Mouse (Mus musculus): ENCODE measurements around the gene Usp47. TPM values are rescaled to one million over a fixed set of nuclear protein-coding genes. Genes with fewer than 3 reads are reported as not detected.

Usp47 gene
- polyA plus RNA-seq, 1 experiment from 2014 or later, result 79.4 TPM

GRCm38 (mm10) chr7:112147979-112148378, 124.7 kb downstream of the Usp47 start:
- H3K27me3 ChIP-seq, result no peaks in the 10 kb centered on the region
- no peak overlapping the region for H3K4me3 ChIP-seq
- no peak overlapping the region for H3K4me2 ChIP-seq
- 80% methylated on average over 2 of the region's 2 CpGs for WGBS
- ATAC-seq (ENCODE audit: low FRiP score), result no peak
- peaks cover 15% of the 10 kb centered on the region for H3K4me1 ChIP-seq (replicated peaks)
- H3K27ac ChIP-seq, result no peak overlapping the region
- no peaks in the 10 kb centered on the region for H3K36me3 ChIP-seq
- H3K9me3 ChIP-seq, result no peaks in the 10 kb centered on the region
- H3K9ac ChIP-seq, result no peak overlapping the region

GRCm38 (mm10) chr7:112149113-112149512, 125.8 kb downstream of the Usp47 start:
- Histone ChIP-seq H3K4me3 (no peak overlapping the region), H3K27me3 (no peaks in the 10 kb centered on the region), H3K27ac (no peak overlapping the region), H3K9ac (no peak overlapping the region), H3K9me3 (no peaks in the 10 kb centered on the region), H3K36me3 (no peaks in the 10 kb centered on the region), H3K4me1 (replicated peaks) (peaks cover 4% of the 10 kb centered on the region), H3K4me2 (no peak overlapping the region)
- WGBS, result 92% methylated on average over 10 of the region's 10 CpGs
- ATAC-seq (ENCODE audit: low FRiP score), result no peak

- no peaks in the 10 kb centered on the region for H3K36me3 ChIP-seq
- no peak overlapping the region for H3K9ac ChIP-seq
- H3K4me3 ChIP-seq, result no peak overlapping the region
- no peaks in the 10 kb centered on the region for H3K9me3 ChIP-seq
- H3K27ac ChIP-seq, result no peak overlapping the region
- H3K27me3 ChIP-seq, result peaks cover 21% of the 10 kb centered on the region; the same call in 1 of the 2 replicates
- no peak for ATAC-seq (ENCODE audit: low FRiP score)
- WGBS, result 82% methylated on average over 4 of the region's 4 CpGs
- peaks cover 30% of the 10 kb centered on the region for H3K4me1 ChIP-seq (replicated peaks)
- H3K4me2 ChIP-seq, result no peak overlapping the region
These were observed 131.1 kb downstream of the Usp47 start for GRCm38 (mm10) chr7:112154445-112154844.

- H3K27ac ChIP-seq, result no peak overlapping the region
- no peak overlapping the region for H3K4me2 ChIP-seq
- 52% methylated on average over 1 of the region's 1 CpGs for WGBS
- no peaks in the 10 kb centered on the region for H3K9me3 ChIP-seq
- H3K4me3 ChIP-seq, result no peak overlapping the region
- no peaks in the 10 kb centered on the region for H3K36me3 ChIP-seq
- H3K9ac ChIP-seq, result no peak overlapping the region
- H3K4me1 ChIP-seq (replicated peaks), result peaks cover 30% of the 10 kb centered on the region
- ATAC-seq (ENCODE audit: low FRiP score), result no peak
- peaks cover 25% of the 10 kb centered on the region; the same call in 1 of the 2 replicates for H3K27me3 ChIP-seq
These were observed 131.9 kb downstream of the Usp47 start for GRCm38 (mm10) chr7:112155194-112155593.

GRCm38 (mm10) chr7:112157584-112158315, 134.4 kb downstream of the Usp47 start:
- WGBS, result 9% methylated on average over 23 of the region's 23 CpGs
- peak overlapping the region; percentile 63 for H3K4me2 ChIP-seq
- H3K27me3 ChIP-seq, result peaks cover 29% of the 10 kb centered on the region; the same call in 1 of the 2 replicates
- no peaks in the 10 kb centered on the region for H3K36me3 ChIP-seq
- H3K4me1 ChIP-seq (replicated peaks), result peaks cover 30% of the 10 kb centered on the region
- ATAC-seq (ENCODE audit: low FRiP score), result peak; percentile 52
- H3K27ac ChIP-seq, result peak overlapping the region; percentile 23; the same call in 1 of the 2 replicates
- H3K9me3 ChIP-seq, result no peaks in the 10 kb centered on the region
- peak overlapping the region; percentile 45 for H3K4me3 ChIP-seq
- peak overlapping the region; percentile 70 for H3K9ac ChIP-seq

GRCm38 (mm10) chr7:112158316-112158741, 135.0 kb downstream of the Usp47 start:
- Histone ChIP-seq H3K4me2 (peak overlapping the region; percentile 63), H3K9me3 (no peaks in the 10 kb centered on the region), H3K27me3 (peaks cover 29% of the 10 kb centered on the region; the same call in 1 of the 2 replicates), H3K4me1 (replicated peaks) (peaks cover 30% of the 10 kb centered on the region), H3K36me3 (no peaks in the 10 kb centered on the region), H3K9ac (peak overlapping the region; percentile 70), H3K4me3 (peak overlapping the region; percentile 45), H3K27ac (peak overlapping the region; percentile 23; the same call in 1 of the 2 replicates)
- peak; percentile 55 for ATAC-seq (ENCODE audit: low FRiP score)
- under 1% methylated on average over 21 of the region's 23 CpGs for WGBS

- no peaks in the 10 kb centered on the region for H3K36me3 ChIP-seq
- H3K4me2 ChIP-seq, result peak within 1 kb of the TSS; percentile 63
- H3K9ac ChIP-seq, result peak within 1 kb of the TSS; percentile 70
- H3K4me1 ChIP-seq (replicated peaks), result peaks cover 30% of the 10 kb centered on the region
- H3K4me3 ChIP-seq, result peak within 1 kb of the TSS; percentile 45
- WGBS, result 3% methylated on average over 21 of the region's 21 CpGs
- H3K9me3 ChIP-seq, result no peaks in the 10 kb centered on the region
- peak; percentile 53 for ATAC-seq (ENCODE audit: low FRiP score)
- H3K27me3 ChIP-seq, result peaks cover 29% of the 10 kb centered on the region; the same call in 1 of the 2 replicates
- H3K27ac ChIP-seq, result peak within 1 kb of the TSS; percentile 23; the same call in 1 of the 2 replicates
These were observed 135.6 kb downstream of the Usp47 start, which contains the start of gene Dkk3 for GRCm38 (mm10) chr7:112158942-112159341. Gene Dkk3, minus strand, starts transcription at chr7:112159057.

- WGBS, result 29% methylated on average over 5 of the region's 6 CpGs
- H3K27me3 ChIP-seq, result peaks cover 29% of the 10 kb centered on the region; the same call in 1 of the 2 replicates
- no peak for ATAC-seq (ENCODE audit: low FRiP score)
These were observed 136.5 kb downstream of the Usp47 start for GRCm38 (mm10) chr7:112159835-112160234.

More at GRCm38 (mm10) chr7:112159835-112160234, 136.5 kb downstream of the Usp47 start:
- no peak overlapping the region for H3K4me2 ChIP-seq
- no peak overlapping the region for H3K4me3 ChIP-seq
- H3K27ac ChIP-seq, result no peak overlapping the region
- H3K9ac ChIP-seq, result no peak overlapping the region
- H3K4me1 ChIP-seq (replicated peaks), result peaks cover 25% of the 10 kb centered on the region
- no peaks in the 10 kb centered on the region for H3K36me3 ChIP-seq
- no peaks in the 10 kb centered on the region for H3K9me3 ChIP-seq

Other genes starting within 250 kb of the Usp47 start
- 10.4 and 10.6 TPM in 2 replicates for gene Galnt18, start 243.5 kb upstream of the Usp47 start, polyA plus RNA-seq (2015; fragmentation: Nextera tagmentation; extraction: Ambion mirVana)
- 25.6 and 33.4 TPM in 2 replicates for gene Dkk3, start 135.6 kb downstream of the Usp47 start, polyA plus RNA-seq (2015; fragmentation: Nextera tagmentation; extraction: Ambion mirVana)
- gene Mical2, start 202.4 kb downstream of the Usp47 start, polyA plus RNA-seq (2015; fragmentation: Nextera tagmentation; extraction: Ambion mirVana), result 1.5 and 1.9 TPM in 2 replicates

All from hindbrain, embryonic 13.5 days (tissue).